Mouse (Mus musculus): ENCODE measurements around the gene Gramd1b. TPM values are rescaled to one million over a fixed set of nuclear protein-coding genes. Genes with fewer than 3 reads are reported as not detected.

The Gramd1b gene
- polyA plus RNA-seq, 1 experiment from 2014 or later: 4.0 TPM

- Histone ChIP-seq H3K9me3 (ENCODE audit: control insufficient read depth, low read length) (no peaks in the 10 kb centered on the region), H3K36me3 (ENCODE audit: control insufficient read depth, insufficient read depth, low read length) (no peaks in the 10 kb centered on the region), H3K4me2 (ENCODE audit: low read depth) (no peak overlapping the region), H3K27me3 (ENCODE audit: control insufficient read depth, insufficient read depth, low read length) (peaks cover 3% of the 10 kb centered on the region; the same call in 1 of the 2 replicates), H3K4me1 (ENCODE audit: control insufficient read depth, insufficient read depth, low read length) (no peaks in the 10 kb centered on the region), H3K4me3 (ENCODE audit: low read depth, low read length) (no peak overlapping the region), H3K9ac (ENCODE audit: low read length) (no peak overlapping the region), H3K27ac (ENCODE audit: low read depth, low read length) (no peak overlapping the region)
- 62% methylated on average over 4 of the region's 4 CpGs for WGBS
- ATAC-seq (ENCODE audit: insufficient read depth, low FRiP score, low TSS enrichment) (no peak), DNase-seq (ENCODE audit: low spot score) (no peak)
Measured at GRCm38 (mm10) chr9:40528733-40529132, 2.5 kb downstream of the Gramd1b start.

GRCm38 (mm10) chr9:40526928-40527327 is 4.3 kb downstream of the Gramd1b start:
- Histone ChIP-seq H3K4me1 (ENCODE audit: control insufficient read depth, insufficient read depth, low read length) (no peaks in the 10 kb centered on the region), H3K27ac (ENCODE audit: low read depth, low read length) (no peak overlapping the region), H3K4me2 (ENCODE audit: low read depth) (no peak overlapping the region), H3K4me3 (ENCODE audit: low read depth, low read length) (no peak overlapping the region), H3K9me3 (ENCODE audit: control insufficient read depth, low read length) (no peaks in the 10 kb centered on the region), H3K27me3 (ENCODE audit: control insufficient read depth, insufficient read depth, low read length) (peaks cover 3% of the 10 kb centered on the region; the same call in 1 of the 2 replicates), H3K9ac (ENCODE audit: low read length) (no peak overlapping the region), H3K36me3 (ENCODE audit: control insufficient read depth, insufficient read depth, low read length) (no peaks in the 10 kb centered on the region)
- ATAC-seq (ENCODE audit: insufficient read depth, low FRiP score, low TSS enrichment) (no peak), DNase-seq (ENCODE audit: low spot score) (no peak)
- WGBS: 74% methylated on average over 3 of the region's 3 CpGs

DNA sequence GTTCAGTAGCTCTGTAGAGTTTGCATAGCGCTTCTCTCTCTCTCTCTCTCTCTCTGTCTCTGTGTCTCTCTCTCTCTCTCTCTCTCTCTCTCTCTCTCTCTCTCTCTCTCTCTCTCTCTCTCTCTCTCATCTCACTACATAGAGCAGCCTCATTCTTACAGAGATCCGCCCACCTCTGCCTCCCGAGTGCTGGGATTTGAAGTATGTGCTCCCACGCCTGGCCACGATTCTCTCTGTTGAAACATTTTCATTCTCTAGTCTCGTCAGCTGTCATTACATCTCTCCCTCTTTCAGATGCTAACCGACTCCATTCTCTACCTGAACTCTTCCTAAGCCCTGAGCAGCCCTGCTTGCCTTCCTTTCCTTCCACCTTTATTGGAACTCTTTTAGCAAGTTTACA is 9.0 kb downstream of the Gramd1b start:
- H3K4me3 ChIP-seq (ENCODE audit: low read depth, low read length): no peak overlapping the region
- DNase-seq (ENCODE audit: low spot score) (no peak), ATAC-seq (ENCODE audit: insufficient read depth, low FRiP score, low TSS enrichment) (no peak)
- no peaks in the 10 kb centered on the region for H3K27me3 ChIP-seq (ENCODE audit: control insufficient read depth, insufficient read depth, low read length)
- H3K4me1 ChIP-seq (ENCODE audit: control insufficient read depth, insufficient read depth, low read length): no peaks in the 10 kb centered on the region
- H3K36me3 ChIP-seq (ENCODE audit: control insufficient read depth, insufficient read depth, low read length): no peaks in the 10 kb centered on the region
- H3K27ac ChIP-seq (ENCODE audit: low read depth, low read length): no peak overlapping the region
- H3K4me2 ChIP-seq (ENCODE audit: low read depth): no peak overlapping the region
- 84% methylated on average over 7 of the region's 7 CpGs for WGBS
- no peaks in the 10 kb centered on the region for H3K9me3 ChIP-seq (ENCODE audit: control insufficient read depth, low read length)
- no peak overlapping the region for H3K9ac ChIP-seq (ENCODE audit: low read length)

- Histone ChIP-seq H3K4me3 (ENCODE audit: low read depth, low read length) (no peak overlapping the region), H3K4me2 (ENCODE audit: low read depth) (no peak overlapping the region), H3K36me3 (ENCODE audit: control insufficient read depth, insufficient read depth, low read length) (no peaks in the 10 kb centered on the region), H3K27me3 (ENCODE audit: control insufficient read depth, insufficient read depth, low read length) (no peaks in the 10 kb centered on the region), H3K27ac (ENCODE audit: low read depth, low read length) (no peak overlapping the region), H3K4me1 (ENCODE audit: control insufficient read depth, insufficient read depth, low read length) (no peaks in the 10 kb centered on the region), H3K9me3 (ENCODE audit: control insufficient read depth, low read length) (no peaks in the 10 kb centered on the region), H3K9ac (ENCODE audit: low read length) (no peak overlapping the region)
- DNase-seq (ENCODE audit: low spot score) (no peak), ATAC-seq (ENCODE audit: insufficient read depth, low FRiP score, low TSS enrichment) (no peak)
- 91% methylated on average over 6 of the region's 6 CpGs for WGBS
Measured at GRCm38 (mm10) chr9:40521097-40521496, 10.1 kb downstream of the Gramd1b start.

- DNase-seq (ENCODE audit: low spot score) (no peak), ATAC-seq (ENCODE audit: insufficient read depth, low FRiP score, low TSS enrichment) (no peak)
- no peaks in the 10 kb centered on the region for H3K36me3 ChIP-seq (ENCODE audit: control insufficient read depth, insufficient read depth, low read length)
- H3K27me3 ChIP-seq (ENCODE audit: control insufficient read depth, insufficient read depth, low read length): no peaks in the 10 kb centered on the region
- no peaks in the 10 kb centered on the region for H3K9me3 ChIP-seq (ENCODE audit: control insufficient read depth, low read length)
- no peak overlapping the region for H3K4me2 ChIP-seq (ENCODE audit: low read depth)
- no peak overlapping the region for H3K4me3 ChIP-seq (ENCODE audit: low read depth, low read length)
- H3K27ac ChIP-seq (ENCODE audit: low read depth, low read length): no peak overlapping the region
- H3K4me1 ChIP-seq (ENCODE audit: control insufficient read depth, insufficient read depth, low read length): no peaks in the 10 kb centered on the region
- 84% methylated on average over 3 of the region's 3 CpGs for WGBS
- H3K9ac ChIP-seq (ENCODE audit: low read length): no peak overlapping the region
Measured at GRCm38 (mm10) chr9:40519294-40519693, 11.9 kb downstream of the Gramd1b start.

DNA sequence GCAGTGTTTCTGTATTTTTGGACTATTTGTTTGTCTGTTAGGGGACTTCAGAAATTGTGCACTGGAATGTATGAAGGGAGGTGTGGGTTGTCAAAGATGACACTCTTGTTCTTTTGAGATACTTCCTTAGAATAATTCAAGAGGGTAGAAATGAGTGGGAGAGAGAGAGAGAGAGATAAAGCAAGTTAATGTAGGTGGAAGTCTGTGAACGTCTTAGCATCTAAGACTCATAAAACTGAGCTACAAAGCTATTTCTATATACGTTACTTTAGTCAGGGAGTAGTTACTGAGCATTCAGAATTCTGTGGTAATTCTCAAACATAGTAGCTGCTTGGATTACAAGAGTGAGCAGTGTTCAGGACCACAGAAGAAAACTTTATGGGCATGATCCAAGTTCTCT is 19.2 kb downstream of the Gramd1b start:
- H3K4me2 ChIP-seq (ENCODE audit: low read depth): no peak overlapping the region
- no peaks in the 10 kb centered on the region for H3K27me3 ChIP-seq (ENCODE audit: control insufficient read depth, insufficient read depth, low read length)
- H3K27ac ChIP-seq (ENCODE audit: low read depth, low read length): no peak overlapping the region
- H3K4me1 ChIP-seq (ENCODE audit: control insufficient read depth, insufficient read depth, low read length): no peaks in the 10 kb centered on the region
- H3K9ac ChIP-seq (ENCODE audit: low read length): no peak overlapping the region
- DNase-seq (ENCODE audit: low spot score) (no peak), ATAC-seq (ENCODE audit: insufficient read depth, low FRiP score, low TSS enrichment) (no peak)
- no peaks in the 10 kb centered on the region for H3K36me3 ChIP-seq (ENCODE audit: control insufficient read depth, insufficient read depth, low read length)
- H3K4me3 ChIP-seq (ENCODE audit: low read depth, low read length): no peak overlapping the region
- H3K9me3 ChIP-seq (ENCODE audit: control insufficient read depth, low read length): no peaks in the 10 kb centered on the region
- WGBS: 79% methylated on average over 2 of the region's 2 CpGs

GRCm38 (mm10) chr9:40509479-40509878 is 21.7 kb downstream of the Gramd1b start:
- H3K4me3 ChIP-seq (ENCODE audit: low read depth, low read length): no peak overlapping the region
- no peak overlapping the region for H3K9ac ChIP-seq (ENCODE audit: low read length)
- WGBS: 81% methylated on average over 6 of the region's 6 CpGs
- no peaks in the 10 kb centered on the region for H3K4me1 ChIP-seq (ENCODE audit: control insufficient read depth, insufficient read depth, low read length)
- no peak for ATAC-seq (ENCODE audit: insufficient read depth, low FRiP score, low TSS enrichment)
- no peak overlapping the region for H3K4me2 ChIP-seq (ENCODE audit: low read depth)
- no peaks in the 10 kb centered on the region for H3K27me3 ChIP-seq (ENCODE audit: control insufficient read depth, insufficient read depth, low read length)
- no peaks in the 10 kb centered on the region for H3K36me3 ChIP-seq (ENCODE audit: control insufficient read depth, insufficient read depth, low read length)
- no peak overlapping the region for H3K27ac ChIP-seq (ENCODE audit: low read depth, low read length)
- no peak for DNase-seq (ENCODE audit: low spot score)
- H3K9me3 ChIP-seq (ENCODE audit: control insufficient read depth, low read length): no peaks in the 10 kb centered on the region

DNA sequence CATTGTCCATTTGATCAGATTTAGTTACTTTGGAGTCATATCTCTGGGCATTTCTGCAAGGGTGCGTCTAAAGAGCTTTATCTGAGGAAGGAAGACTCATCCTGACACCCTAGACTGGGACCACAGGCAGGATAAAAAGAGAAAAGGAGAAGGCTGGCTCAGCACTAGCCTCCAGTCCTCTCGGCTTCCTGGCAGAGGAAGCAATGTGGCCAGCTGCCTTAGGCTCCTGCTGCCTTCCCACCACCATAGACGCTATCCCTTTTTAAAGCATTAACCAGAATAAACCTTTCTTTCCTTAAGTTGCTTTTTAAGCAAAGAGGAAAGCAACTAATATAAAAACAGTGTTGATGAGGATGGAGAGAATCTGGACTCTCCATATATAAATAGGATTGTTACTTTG is 24.6 kb downstream of the Gramd1b start:
- Histone ChIP-seq H3K4me1 (ENCODE audit: control insufficient read depth, insufficient read depth, low read length) (no peaks in the 10 kb centered on the region), H3K9ac (ENCODE audit: low read length) (no peak overlapping the region), H3K36me3 (ENCODE audit: control insufficient read depth, insufficient read depth, low read length) (no peaks in the 10 kb centered on the region), H3K9me3 (ENCODE audit: control insufficient read depth, low read length) (no peaks in the 10 kb centered on the region), H3K4me2 (ENCODE audit: low read depth) (no peak overlapping the region), H3K27me3 (ENCODE audit: control insufficient read depth, insufficient read depth, low read length) (no peaks in the 10 kb centered on the region), H3K4me3 (ENCODE audit: low read depth, low read length) (no peak overlapping the region), H3K27ac (ENCODE audit: low read depth, low read length) (no peak overlapping the region)
- ATAC-seq (ENCODE audit: insufficient read depth, low FRiP score, low TSS enrichment) (no peak), DNase-seq (ENCODE audit: low spot score) (no peak)
- WGBS: 83% methylated on average over 3 of the region's 3 CpGs

DNA sequence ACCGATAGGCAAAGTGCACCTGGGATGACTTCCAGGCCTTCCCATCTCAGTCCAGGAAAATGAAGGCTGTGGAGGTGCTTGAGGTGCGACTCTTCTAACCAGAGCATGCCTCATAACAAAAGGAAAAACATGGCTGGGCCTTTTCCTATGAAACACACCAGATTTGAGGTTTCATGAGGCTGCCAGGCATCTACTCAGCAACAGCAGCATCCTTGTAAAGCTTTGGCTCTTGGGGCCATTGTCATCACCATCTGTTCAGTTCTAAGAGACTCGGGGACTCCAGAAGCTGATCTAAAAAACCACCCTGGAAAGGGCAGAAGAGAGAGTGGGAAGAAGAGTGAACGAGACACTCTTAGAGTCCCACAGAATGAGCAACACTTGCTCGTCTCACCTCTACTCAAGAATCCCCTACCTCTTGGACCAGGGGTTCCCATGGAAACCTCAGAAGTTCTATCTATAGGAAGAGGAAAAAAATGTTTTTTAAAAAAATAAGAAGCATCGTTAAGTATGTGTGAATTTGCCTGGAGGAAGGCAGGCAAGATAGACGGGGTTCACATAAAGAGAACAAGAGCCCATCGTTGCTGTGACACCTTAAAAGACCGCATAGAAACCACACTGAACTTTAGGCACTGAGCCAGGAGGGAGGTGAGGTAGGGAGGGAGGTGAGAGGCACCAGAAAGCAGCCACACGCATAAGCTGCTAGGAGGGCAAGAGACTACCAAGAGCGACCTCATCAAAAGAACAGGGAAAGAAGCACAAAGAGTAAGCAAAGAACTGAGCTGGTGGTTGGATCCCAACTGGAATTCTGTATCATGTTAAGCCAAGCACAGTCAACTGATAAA is 25.5 kb downstream of the Gramd1b start:
- ATAC-seq (ENCODE audit: insufficient read depth, low FRiP score, low TSS enrichment): no peak
- no peak overlapping the region for H3K4me2 ChIP-seq (ENCODE audit: low read depth)
- H3K9ac ChIP-seq (ENCODE audit: low read length): no peak overlapping the region
- no peaks in the 10 kb centered on the region for H3K27me3 ChIP-seq (ENCODE audit: control insufficient read depth, insufficient read depth, low read length)
- no peaks in the 10 kb centered on the region for H3K9me3 ChIP-seq (ENCODE audit: control insufficient read depth, low read length)
- H3K36me3 ChIP-seq (ENCODE audit: control insufficient read depth, insufficient read depth, low read length): no peaks in the 10 kb centered on the region
- no peaks in the 10 kb centered on the region for H3K4me1 ChIP-seq (ENCODE audit: control insufficient read depth, insufficient read depth, low read length)
- WGBS: 77% methylated on average over 11 of the region's 11 CpGs
- H3K4me3 ChIP-seq (ENCODE audit: low read depth, low read length): no peak overlapping the region
- no peak overlapping the region for H3K27ac ChIP-seq (ENCODE audit: low read depth, low read length)
- no peak for DNase-seq (ENCODE audit: low spot score)
